In genomic region chr5:123525281-123525680, GRCm38 (mm10) we compare ENCODE assay signal across 8 mouse cellular contexts. TPM values are rescaled to one million over a fixed set of nuclear protein-coding genes. Genes with fewer than 3 reads are reported as not detected.
DNase-seq lines count a peak whose midpoint lies in the region; ATAC-seq and TF ChIP-seq lines count a peak whose summit lies in the region.

TSS of gene Gm49027 (minus strand) at chr5:123525488.

- no peak within 1 kb of the TSS for H3K27ac ChIP-seq in cerebellum, adult 2 months (ENCODE audit: insufficient read depth, low read length)
- no peak within 1 kb of the TSS for H3K27ac ChIP-seq in lung, embryonic 15.5 days
- H3K27ac ChIP-seq in forebrain, embryonic 11.5 days (ENCODE audit: low read depth, low read length): peak within 1 kb of the TSS; percentile 27; the same call in 1 of the 2 replicates
- H3K27ac ChIP-seq in limb, embryonic 15.5 days: no peak within 1 kb of the TSS
- H3K27ac ChIP-seq in stomach, embryonic 14.5 days (ENCODE audit: low read length): no peak within 1 kb of the TSS

- H3K27me3 ChIP-seq in cerebellum, adult 2 months (ENCODE audit: control insufficient read depth, insufficient read depth, low read length): no peaks in the 10 kb centered on the region
- H3K27me3 ChIP-seq in lung, embryonic 15.5 days: no peaks in the 10 kb centered on the region
- H3K27me3 ChIP-seq in forebrain, embryonic 11.5 days (ENCODE audit: control insufficient read depth, insufficient read depth, low read length): no peaks in the 10 kb centered on the region
- H3K27me3 ChIP-seq in limb, embryonic 15.5 days: no peaks in the 10 kb centered on the region
- H3K27me3 ChIP-seq in stomach, embryonic 14.5 days (ENCODE audit: control insufficient read depth, insufficient read depth, low read length): no peaks in the 10 kb centered on the region

- no peak for TF ChIP-seq POLR2A in cerebellum, adult 2 months (IDR thresholded peaks at IDR 0.05; ENCODE audit: borderline replicate concordance, insufficient read depth, low read length)

- peak within 1 kb of the TSS; percentile 82 for H3K4me2 ChIP-seq in lung, embryonic 15.5 days
- H3K4me2 ChIP-seq in forebrain, embryonic 11.5 days (ENCODE audit: low read depth, low read length, severe bottlenecking): peak within 1 kb of the TSS; percentile 93
- H3K4me2 ChIP-seq in limb, embryonic 15.5 days: peak within 1 kb of the TSS; percentile 91
- H3K4me2 ChIP-seq in stomach, embryonic 14.5 days (replicated peaks; ENCODE audit: low read depth, low read length): peak within 1 kb of the TSS; percentile 43

- WGBS in cerebellum, adult 2 months: 85% methylated on average over 7 of the region's 7 CpGs
- 84% methylated on average over 7 of the region's 7 CpGs for WGBS in lung, embryonic 15.5 days
- 88% methylated on average over 7 of the region's 7 CpGs for WGBS in forebrain, embryonic 11.5 days
- whole genome bisulfite sequencing in limb, embryonic 15.5 days: 89% methylated on average over 7 of the region's 7 CpGs
- 83% methylated on average over 7 of the region's 7 CpGs for WGBS in stomach, embryonic 14.5 days

- no peaks in the 10 kb centered on the region for H3K9me3 ChIP-seq in lung, embryonic 15.5 days
- H3K9me3 ChIP-seq in forebrain, embryonic 11.5 days (ENCODE audit: control insufficient read depth, low read length): no peaks in the 10 kb centered on the region
- no peaks in the 10 kb centered on the region for H3K9me3 ChIP-seq in limb, embryonic 15.5 days
- H3K9me3 ChIP-seq in stomach, embryonic 14.5 days (ENCODE audit: control insufficient read depth, low read depth, low read length): no peaks in the 10 kb centered on the region

- ATAC-seq in lung, embryonic 15.5 days (ENCODE audit: borderline replicate concordance, extremely low read depth, low FRiP score, low TSS enrichment): no peak
- ATAC-seq in forebrain, embryonic 11.5 days (replicated peaks; ENCODE audit: low FRiP score): no peak
- no peak for ATAC-seq in limb, embryonic 15.5 days (ENCODE audit: insufficient number of reproducible peaks, low FRiP score, low TSS enrichment, low read depth)
- ATAC-seq in stomach, embryonic 14.5 days (ENCODE audit: insufficient number of reproducible peaks, insufficient read depth, low FRiP score, low read depth): no peak

- H3K36me3 ChIP-seq in lung, embryonic 15.5 days: 0 out of 2 replicates have a peak, but pooled peaks cover 8% of the 10 kb centered on the region
- H3K36me3 ChIP-seq in forebrain, embryonic 11.5 days (ENCODE audit: control insufficient read depth, insufficient read depth, low read length): no peaks in the 10 kb centered on the region
- H3K36me3 ChIP-seq in limb, embryonic 15.5 days: peaks cover 27% of the 10 kb centered on the region
- H3K36me3 ChIP-seq in stomach, embryonic 14.5 days (ENCODE audit: control insufficient read depth, insufficient read depth, low read length): peaks cover 6% of the 10 kb centered on the region; the same call in 1 of the 2 replicates

- H3K4me1 ChIP-seq in cerebellum, adult 2 months (ENCODE audit: control insufficient read depth, insufficient read depth, low read length): no peaks in the 10 kb centered on the region
- peaks cover 20% of the 10 kb centered on the region for H3K4me1 ChIP-seq in lung, embryonic 15.5 days
- peaks cover 9% of the 10 kb centered on the region for H3K4me1 ChIP-seq in forebrain, embryonic 11.5 days (replicated peaks; ENCODE audit: control insufficient read depth, insufficient read depth, low read length)
- H3K4me1 ChIP-seq in limb, embryonic 15.5 days: peaks cover 22% of the 10 kb centered on the region
- peaks cover 7% of the 10 kb centered on the region for H3K4me1 ChIP-seq in stomach, embryonic 14.5 days (ENCODE audit: control insufficient read depth, insufficient read depth, low read length)

- TF ChIP-seq CTCF in cerebellum, adult 2 months (IDR thresholded peaks at IDR 0.05; ENCODE audit: borderline replicate concordance, insufficient read depth, low read depth, low read length): no peak

- no peak within 1 kb of the TSS for H3K9ac ChIP-seq in lung, embryonic 15.5 days
- H3K9ac ChIP-seq in forebrain, embryonic 11.5 days (ENCODE audit: low read length): peak within 1 kb of the TSS; percentile 46
- H3K9ac ChIP-seq in limb, embryonic 15.5 days: no peak within 1 kb of the TSS
- no peak within 1 kb of the TSS for H3K9ac ChIP-seq in stomach, embryonic 14.5 days (replicated peaks; ENCODE audit: low read depth, low read length)

- DNase-seq in cerebellum, adult 2 months: peak in 1 of 2 experiments; percentile 8
- no peak for DNase-seq in cerebellum, postnatal 4 days (ENCODE audit: low spot score in 2 of 2)
- DNase-seq in lung, postnatal 14 days: no peak
- peak; percentile 46 for DNase-seq in forebrain, embryonic 11.5 days (ENCODE audit: low spot score)
- no peak for DNase-seq in urinary bladder, adult 2 months (ENCODE audit: low spot score)

- H3K4me3 ChIP-seq in cerebellum, adult 2 months (replicated peaks; ENCODE audit: insufficient read depth, low read depth, low read length): peak within 1 kb of the TSS; percentile 72
- H3K4me3 ChIP-seq in lung, embryonic 15.5 days: peak within 1 kb of the TSS; percentile 87
- peak within 1 kb of the TSS; percentile 90 for H3K4me3 ChIP-seq in forebrain, embryonic 11.5 days (ENCODE audit: low read depth, low read length)
- H3K4me3 ChIP-seq in limb, embryonic 15.5 days: peak within 1 kb of the TSS; percentile 94
- H3K4me3 ChIP-seq in stomach, embryonic 14.5 days (ENCODE audit: low read depth, low read length): peak within 1 kb of the TSS; percentile 78

RNA-seq across cellular contexts. Expression of gene Gm49027, which starts in this region (rescaled TPM):
- 5.6 and 6.2 TPM in 2 replicates for polyA plus RNA-seq in cerebellum, adult 2 months (2012; rRNA removed)
- polyA plus RNA-seq in lung, embryonic 15.5 days (2015; fragmentation: Nextera tagmentation; extraction: Ambion mirVana): 0.36 and 1.3 TPM in 2 replicates
- 0.45 and 0.64 TPM in 2 replicates for polyA plus RNA-seq in forebrain, embryonic 11.5 days (2014; fragmentation: Nextera tagmentation; extraction: Ambion mirVana)
- 0.44 and 0.46 TPM in 2 replicates for polyA plus RNA-seq in limb, embryonic 15.5 days (2015; fragmentation: Nextera tagmentation; extraction: Ambion mirVana)
- polyA plus RNA-seq in stomach, embryonic 14.5 days (2014; fragmentation: Nextera tagmentation; extraction: Ambion mirVana): 7.0 and 8.7 TPM in 2 replicates
- 0.51 and 1.1 TPM in 2 replicates for polyA plus RNA-seq in urinary bladder, adult 2 months (2012; rRNA removed)

Comparison
In these comparisons a context has a peak if more than half of its experiments do, and no peak if none do; other contexts are left out.
1. Peak in DNase-seq, H3K4me3 ChIP-seq, H3K27ac ChIP-seq, H3K9ac ChIP-seq and H3K4me2 ChIP-seq in forebrain, embryonic 11.5 days; RNA of the gene not detected or under 1 TPM.
2. H3K4me2 ChIP-seq: peak in every context shown above with its lines; median percentile 93 in forebrain, embryonic 11.5 days; 91 in limb, embryonic 15.5 days; 82 in lung, embryonic 15.5 days; 43 in stomach, embryonic 14.5 days.